Mouse (Mus musculus) megakaryocyte-erythroid progenitor cell, adult 5-6 weeks (primary cell): ENCODE data around the gene Fanci. TPM values are rescaled to one million over a fixed set of nuclear protein-coding genes. Genes with fewer than 3 reads are reported as not detected.
A peak's percentile ranks its signal among the peaks of the same experiment; 100 is the strongest.

Source experiments
- ATAC-seq: replicated peaks from 2 replicates; pipeline ENCODE4 v1.8.0; 2016; ENCODE audit warnings: mild to moderate bottlenecking, inconsistent platforms; ENCODE audit not compliant: severe bottlenecking, poor library complexity, low FRiP score, low TSS enrichment
- total RNA-seq, 2 experiments: library from RNA; stranded (forward) in 1 of 2; stranded (reverse) in 1 of 2; fragments of 200-1000, 215-1000 nt in 1 of 2; fragments of >200 nt in 1 of 2; fragmentation: Nextera tagmentation in 1 of 2; gene quantifications; 2 replicates each; pipeline ENCODE4 v1.2.3; 2014 to 2017

Gene Fanci
- total RNA-seq, 2 experiments from 2014 or later, result 19.5 to 25.3 TPM

DNA sequence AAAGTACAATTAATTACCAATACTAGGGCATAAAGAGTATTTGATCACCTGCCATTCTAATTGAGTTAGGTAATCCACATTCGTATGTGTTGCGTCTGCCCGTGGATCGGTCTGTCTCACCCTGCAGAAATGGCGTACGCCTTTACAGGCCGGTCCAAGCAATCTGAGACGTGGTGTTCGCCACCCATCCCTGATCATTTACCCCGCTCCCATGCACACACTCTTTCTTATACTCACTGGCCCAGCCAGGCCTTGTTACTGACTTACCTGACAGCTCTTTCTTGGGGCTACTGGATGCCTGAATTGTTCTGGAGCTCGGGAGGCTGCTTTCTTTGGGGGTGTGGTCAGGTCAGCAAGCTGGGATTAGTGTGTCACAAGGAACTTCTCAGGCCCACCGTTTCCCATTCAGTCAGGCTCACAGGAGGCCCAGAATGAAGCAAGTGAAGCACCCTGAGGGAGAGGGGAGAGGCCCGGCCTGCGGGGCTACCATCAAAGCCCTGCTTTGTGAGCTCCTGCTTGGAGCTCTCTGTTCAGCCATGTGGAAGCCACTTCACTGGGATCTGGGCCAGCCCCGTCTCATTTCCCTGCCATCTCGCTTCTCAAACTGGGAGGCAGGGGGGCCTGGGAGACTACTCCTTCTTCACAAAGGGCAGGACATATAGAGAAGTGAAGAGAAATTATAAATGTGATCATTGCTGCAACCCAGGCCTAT, 5.2 kb upstream of the Fanci start, which contains the start of gene Rlbp1:
Gene Rlbp1, minus strand, starts transcription at position 627 of the 712 bp plus-strand sequence.
- no peak for ATAC-seq

DNA sequence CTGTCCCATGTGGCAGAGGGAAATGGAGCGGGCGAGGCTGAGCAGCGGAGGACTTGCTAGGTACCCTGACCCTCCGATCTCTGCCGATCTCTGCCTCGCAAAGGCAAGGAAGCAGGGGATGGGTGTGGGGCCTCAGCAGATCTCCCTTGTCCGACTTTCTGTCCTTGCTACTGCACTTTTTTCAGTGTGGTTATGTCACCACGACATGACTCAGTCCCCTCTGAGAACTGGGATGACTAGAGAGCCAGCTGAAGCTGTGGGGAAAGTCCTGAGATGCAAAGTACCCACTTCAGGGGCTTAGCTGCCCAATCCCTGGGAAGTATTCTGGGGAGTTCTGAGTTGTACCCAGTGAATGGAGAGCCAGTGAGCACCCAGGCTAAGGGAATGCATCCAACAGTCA, 4.6 kb upstream of the Fanci start:
- ATAC-seq, result no peak

DNA sequence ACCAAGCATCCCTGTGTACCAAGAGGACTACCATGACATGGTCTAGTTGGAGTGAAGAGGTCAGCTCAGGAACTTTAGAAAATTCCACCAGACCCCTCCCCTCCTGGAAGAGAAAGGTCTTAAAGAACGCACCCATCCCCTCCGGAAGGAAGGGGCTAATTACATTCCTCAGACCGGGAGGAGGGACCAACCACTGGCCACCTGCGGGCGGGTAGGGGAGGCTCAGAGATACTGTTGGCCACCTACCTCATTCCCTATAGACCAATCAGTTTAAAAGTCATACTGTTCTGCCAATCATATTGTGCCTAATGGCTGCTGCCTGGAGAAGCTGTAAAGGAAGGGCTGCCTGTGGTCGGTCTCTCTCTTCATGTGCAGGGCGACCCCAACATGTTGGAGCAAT, 3.7 kb upstream of the Fanci start:
- no peak for ATAC-seq

DNA sequence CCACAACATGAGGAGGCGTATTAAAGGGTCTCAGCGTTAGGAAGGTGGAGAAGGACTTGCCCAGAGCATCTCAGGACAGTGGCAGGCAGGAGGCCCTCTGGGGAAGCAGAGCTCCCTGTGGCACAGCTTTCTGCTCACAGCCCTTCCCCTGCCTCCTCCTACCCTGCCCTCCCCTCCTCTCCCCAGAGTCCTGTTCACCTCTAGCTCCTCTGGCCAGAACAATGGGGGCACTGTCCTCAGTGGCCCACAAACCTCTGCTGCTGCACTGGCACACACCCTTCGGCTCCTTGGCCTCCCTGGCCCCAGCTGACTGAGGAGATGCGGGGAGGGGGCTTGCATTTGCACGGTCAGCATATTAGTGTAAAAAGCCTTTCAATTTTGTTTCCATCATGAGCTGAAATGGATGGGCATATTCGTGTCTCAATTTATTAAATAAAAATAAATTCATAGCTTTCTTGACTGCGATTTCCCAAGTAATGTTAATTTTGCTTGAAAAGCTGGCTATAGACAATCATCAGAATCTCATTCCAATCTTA, 3.0 kb upstream of the Fanci start:
- no peak for ATAC-seq

DNA sequence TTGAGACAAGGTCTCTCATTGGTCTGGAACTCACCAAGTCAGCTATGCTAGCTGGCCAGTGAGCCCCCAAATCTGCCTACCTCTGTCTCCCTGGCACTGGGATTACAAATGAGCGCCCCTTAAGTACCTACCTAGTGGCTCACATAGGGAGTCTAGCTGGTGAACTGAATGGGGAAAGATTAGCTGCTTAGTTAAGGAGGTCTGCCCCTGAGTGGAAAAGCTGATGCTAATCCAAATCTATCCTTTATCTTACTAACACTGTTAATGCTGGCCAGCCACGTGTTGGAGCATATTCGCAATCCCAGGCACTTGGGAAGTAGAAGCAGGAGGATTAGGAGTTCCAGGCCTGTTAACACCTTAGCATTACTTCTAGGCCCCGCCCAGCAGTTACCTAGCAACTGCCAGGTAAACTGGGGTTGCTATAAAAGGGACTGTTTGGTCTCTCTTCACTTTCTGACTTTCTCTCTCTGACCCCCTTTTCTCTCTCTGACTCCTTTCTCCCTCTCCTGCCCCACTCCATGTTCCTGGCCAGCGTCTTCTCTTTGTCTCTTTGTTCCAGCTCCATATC, 1.5 kb upstream of the Fanci start:
- no peak for ATAC-seq

DNA sequence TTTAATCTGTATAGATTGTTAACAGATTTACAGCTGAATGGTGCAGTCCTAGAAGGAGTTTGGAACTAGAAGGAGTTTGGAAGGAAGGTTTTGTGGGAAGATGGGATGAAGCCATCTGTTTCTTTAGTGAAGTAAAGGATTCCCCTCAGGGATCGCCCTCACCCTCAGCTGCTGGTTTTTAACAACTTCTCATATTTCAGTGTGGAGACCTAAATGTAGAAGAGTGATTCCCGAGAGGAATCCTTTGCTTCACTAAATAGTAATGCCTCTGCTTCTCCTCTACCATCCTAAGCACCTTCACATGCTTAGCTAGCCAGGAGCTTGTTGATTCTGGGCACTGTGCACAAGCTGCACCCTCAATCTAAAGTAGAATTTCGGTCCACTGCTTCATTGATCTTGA, 258 bp upstream of the Fanci start:
- 0 out of 2 replicates have a peak, but pooled peaks have one; percentile 4 for ATAC-seq

DNA sequence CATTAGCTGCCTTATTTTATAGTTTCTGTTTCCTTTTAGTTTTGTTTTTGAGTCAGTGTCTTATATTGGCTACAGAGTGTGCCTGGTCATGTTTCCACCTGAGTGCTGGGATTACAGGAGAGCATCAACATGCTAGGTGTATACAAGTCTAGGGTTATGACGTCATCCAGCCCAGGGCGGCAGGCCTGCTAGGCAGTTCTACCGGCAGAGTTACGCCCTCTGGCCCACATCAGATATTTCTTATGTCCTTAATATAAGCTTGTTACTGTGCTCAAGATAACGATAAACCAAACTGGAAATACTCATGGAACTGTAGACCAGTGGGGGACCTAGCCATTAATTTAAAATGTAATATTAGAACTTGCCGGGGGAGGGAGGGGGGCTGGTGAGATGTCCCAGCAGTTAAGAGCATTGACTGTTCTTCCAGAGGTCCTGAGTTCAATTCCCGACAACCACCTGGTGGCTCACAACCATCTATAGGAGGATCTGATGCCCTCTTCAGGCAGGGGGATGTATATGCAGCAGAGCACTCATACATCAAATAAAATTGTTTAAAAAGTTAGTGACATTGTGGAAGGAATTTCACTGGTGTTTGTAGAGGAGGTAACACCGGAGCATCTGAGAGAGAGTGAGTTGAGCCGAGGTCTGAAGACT, 1.3 kb downstream of the Fanci start:
- ATAC-seq, result peak; percentile 83

DNA sequence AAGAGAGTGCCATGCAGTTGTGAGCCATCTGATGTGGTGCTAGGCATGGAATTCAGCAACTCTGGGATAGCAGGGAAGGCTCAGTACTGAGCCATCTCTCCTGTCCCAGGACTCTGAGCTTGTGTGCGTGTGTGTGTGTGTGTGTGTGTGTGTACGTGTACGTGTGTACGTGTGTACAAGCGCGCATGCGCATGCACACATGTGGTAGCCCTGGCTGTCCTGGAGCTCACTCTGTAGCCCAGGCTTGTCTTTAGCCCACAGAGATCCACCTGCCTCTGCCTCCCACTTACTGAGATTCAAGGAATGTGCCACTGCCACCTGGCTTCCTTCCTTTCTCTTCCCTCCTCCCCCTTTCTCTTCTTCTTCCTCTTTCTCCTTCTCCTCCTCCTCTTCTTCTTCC, 2.2 kb downstream of the Fanci start:
- no peak for ATAC-seq

DNA sequence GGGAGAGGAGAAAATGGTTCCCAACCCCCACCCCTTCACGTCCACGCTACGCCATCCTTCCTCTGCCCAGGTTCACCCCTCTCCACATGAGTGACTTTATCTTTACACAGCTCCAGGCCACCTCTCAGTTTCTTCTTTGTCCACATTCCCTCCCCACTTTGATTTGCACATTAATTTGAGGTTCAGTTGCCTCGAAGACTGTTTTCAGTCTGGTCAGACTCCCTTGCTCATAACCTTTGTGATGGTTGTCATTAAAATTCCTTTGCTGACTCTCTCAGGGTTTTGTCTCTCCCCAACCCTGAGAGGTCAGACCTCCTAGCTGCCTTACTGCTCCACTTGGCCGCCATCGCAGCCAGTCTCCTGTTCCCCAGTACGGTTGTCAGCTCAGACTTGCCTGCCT, 2.9 kb downstream of the Fanci start:
- ATAC-seq, result no peak

DNA sequence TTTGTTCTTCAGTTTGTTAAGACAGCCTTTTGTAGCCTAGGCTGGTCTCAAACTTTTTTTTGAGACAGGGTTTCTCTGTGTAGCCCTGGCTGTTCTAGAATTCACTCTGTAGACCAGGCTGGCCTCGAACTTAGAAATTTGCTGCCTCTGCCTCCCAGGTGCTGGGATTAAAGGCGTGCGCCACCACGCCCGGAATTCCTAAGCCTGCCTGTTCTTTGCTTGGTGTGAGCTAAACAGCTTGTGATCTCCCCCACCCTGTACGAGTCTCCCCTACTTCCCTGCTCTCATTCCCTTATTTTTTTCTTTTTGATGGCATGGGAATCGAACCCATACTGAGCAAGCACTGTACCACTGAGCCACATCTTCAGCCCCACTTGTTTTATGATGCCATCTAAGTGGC, 3.5 kb downstream of the Fanci start:
- ATAC-seq, result no peak

DNA sequence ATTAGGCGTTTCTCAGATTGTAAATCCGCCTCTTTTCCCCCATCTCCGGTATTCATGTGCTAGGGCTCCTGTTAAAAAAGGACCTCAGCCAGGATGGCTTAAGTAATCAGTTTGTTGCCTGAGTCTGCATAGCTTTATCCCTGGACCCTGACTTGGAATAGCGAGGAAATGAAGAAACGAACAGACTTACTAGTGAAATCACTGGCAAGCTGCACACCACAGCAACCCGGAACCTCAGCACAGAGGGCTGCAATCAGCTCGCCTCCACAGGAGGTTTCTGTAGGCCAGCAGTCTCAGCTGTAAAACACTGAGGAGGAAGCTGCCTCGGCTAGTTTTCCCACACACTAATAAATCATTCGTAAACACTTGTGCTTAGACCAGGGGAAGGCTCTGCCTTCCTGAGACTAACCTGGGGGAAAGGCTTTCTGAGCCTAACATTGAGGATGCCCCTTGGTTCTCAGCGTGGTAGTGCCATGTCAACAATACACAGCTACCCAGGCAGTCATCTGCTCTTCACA, 5.8 kb downstream of the Fanci start:
- no peak for ATAC-seq

DNA sequence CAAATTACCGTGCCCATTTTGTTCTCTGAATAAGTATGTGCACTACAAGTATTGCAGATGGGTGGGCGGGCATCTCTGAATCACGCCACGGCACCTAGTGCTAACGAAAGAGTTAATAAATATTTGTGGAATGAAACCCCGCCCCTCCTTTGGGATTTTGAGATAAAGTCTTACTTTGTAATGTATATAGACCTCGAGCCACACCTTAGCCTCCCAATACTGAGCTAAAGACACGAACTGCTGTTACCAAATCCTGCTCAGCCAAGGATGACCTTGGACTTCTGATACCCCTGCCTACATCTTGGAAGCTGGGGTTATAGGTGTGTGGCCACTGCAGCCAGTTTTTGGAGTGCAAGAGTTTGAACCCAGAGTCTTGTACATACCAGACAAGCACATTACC, 6.7 kb downstream of the Fanci start:
- ATAC-seq, result no peak

DNA sequence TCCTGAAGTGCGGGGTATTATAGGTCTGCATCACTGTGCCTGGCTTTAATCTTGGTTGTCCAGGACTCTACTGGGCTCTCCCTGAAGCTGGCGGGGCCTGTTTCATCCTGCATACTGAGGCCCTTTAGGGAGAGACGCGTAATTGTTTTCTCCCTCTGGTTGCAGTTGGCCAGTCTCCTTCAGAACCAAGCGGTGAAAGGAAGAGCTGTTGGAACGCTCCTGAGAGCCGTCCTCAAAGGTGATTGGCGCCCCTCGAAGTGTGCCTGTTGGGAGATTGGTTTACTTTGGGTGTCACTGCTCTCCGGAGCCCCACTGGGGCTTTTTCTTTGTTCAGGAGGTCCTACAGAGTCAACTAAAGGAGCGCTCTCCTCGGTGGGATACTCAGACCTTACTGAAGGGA, 7.2 kb downstream of the Fanci start:
- ATAC-seq, result no peak

DNA sequence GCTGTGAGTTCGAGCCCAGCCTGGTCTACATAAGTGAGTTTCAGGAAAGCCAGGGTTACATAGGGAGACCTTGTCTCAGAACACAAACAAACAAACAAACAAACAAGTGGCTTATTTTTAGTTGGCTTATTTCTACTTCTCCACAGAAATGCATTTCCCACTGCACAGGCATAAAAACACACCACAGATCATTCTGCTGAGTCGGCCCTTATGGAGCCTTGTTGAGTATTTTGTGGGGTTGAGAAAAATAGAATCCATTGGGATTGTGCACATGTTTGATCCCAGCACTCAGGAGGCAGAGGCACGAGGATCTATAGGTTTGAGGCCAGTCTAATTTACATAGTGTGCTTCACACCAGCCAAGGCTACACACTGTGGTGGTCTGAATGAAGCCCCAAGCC, 8.6 kb downstream of the Fanci start:
- ATAC-seq, result no peak

DNA sequence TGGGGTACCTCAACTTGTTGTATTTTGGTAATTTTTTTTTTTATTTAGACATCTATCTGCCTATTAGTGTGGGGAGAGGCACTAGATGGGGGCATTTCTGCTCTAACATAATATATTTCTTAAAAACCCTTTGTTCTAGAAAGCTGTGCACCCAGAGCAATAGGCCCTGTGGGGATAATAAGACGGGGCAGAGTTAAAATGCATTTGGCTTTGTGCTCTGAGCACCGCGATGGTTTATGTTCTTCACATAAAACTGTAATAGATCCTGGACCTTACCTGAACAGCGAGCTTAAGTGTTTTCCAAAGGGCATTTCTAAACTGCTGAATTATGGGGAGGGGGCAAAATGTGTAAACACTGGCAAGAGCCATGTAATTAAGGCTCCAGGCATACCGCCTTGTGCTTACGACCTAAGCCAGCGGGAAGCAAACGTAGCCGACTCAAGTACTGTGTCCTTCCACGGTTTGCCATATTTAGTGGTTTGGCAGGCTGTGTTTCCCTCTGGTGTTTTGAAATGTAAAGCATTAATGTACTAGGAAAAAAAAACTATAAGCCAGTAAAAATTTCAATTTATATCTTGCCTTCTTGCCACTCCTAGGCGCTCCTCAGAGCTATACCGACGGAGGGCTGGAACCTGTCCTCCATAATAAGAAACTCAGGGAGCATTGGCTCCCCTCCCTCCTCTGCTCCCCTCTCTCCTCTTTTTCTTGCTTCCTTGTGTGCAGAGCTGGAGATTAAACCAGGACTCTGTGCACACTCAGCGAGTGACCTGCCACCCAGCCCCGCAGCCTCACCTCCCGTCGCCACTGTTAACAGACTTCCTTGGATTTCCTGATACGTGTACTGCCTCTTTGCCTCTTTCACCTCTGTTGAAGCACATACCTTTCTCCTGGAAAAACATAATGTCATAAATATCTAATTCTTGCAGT, 23.0 kb downstream of the Fanci start:
- no peak for ATAC-seq

DNA sequence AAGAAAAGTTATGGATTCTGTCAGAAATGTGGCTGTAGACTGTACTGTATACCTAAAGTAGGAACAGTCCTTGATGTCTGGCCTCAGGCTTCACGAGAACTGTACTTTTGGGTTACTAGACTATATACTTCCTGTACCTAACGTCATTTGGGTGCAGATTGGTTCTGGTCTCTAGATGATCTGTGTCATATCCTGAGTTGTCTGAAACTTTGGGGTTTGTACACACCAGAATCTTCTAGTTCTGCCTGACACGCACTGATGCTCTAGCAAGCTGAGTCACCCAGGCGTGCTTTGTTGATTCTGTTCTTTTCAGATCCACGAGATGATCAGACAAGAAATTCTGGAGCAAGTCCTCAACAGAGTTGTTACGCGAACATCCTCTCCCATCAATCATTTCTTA, 28.2 kb downstream of the Fanci start:
- ATAC-seq, result no peak

DNA sequence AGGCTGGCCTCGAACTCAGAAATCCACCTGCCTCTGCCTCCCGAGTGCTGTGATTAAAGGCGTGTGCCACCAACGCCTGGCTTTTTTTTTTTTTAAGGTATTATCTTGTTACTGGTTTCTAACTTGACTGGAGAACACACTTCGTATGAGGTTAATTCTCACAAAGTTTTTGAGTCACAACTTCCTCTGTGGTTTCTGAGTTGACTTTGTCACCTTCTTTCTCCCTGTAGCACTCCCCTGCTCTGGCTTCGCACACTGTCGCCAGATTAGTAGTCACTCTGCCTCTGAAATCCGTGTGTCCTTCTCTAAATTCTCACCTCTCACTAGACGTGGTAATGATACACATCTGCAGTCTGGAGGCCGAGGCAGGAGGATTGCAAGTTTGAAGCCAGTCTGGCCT, 31.1 kb downstream of the Fanci start:
- no peak for ATAC-seq

DNA sequence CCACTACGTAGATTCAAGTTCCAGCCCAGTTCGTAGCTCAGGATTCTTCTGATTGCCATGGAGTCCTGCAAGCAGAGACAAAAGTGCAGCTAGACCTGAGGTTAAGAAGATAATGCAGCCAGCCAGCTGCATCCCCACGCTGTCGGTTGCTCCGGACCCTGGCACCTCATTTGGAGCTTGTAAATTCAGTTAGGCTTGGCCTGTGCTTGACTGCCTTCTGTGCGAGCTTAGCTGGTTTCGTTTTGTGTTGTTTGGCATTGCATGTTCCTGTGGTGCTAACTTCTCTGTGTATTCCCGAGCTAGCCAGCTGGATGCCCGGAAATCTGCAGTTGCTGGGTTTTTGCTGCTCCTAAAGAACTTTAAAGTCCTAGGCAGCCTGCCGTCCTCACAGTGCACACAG, 34.1 kb downstream of the Fanci start:
- no peak for ATAC-seq

DNA sequence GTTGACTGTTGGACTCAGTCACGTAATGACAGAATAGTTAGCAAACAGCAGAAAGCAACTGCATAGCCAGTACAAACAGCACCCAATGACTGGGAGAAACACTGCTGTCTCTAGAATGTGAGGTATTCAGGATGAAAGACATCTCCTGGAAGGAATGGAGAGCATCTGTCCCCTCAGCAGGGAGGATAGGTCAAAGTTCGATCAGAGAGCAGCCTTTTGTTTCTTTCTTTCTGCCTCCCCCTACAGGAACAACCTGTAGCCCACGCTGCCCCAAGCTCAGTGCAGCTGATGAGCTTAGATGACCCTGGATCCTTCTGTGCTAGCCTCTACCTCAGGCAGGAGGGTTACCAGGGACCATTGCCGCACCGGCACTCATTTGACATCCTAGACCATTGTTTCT, 36.5 kb downstream of the Fanci start:
- no peak for ATAC-seq

DNA sequence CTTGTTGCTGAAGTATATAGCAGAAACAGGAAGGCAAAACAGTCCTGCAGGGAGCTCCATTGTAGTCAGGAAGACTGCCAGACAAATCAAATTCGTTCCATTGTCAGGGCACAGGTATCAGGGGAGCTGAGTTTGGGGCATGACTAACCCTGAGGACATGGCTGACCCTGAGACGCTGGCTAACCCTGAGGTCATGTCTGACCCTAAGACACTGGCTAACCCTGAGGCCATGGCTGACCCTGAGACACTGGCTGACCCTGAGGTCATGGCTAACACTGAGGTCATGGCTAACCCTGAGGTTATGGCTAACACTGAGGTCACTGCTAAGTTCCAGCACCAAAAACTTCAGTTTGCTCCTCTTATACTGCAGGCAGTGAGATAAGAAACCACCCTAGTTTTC, 48.3 kb downstream of the Fanci start:
- ATAC-seq, result no peak
